Mouse (Mus musculus) MEL (cell line): Measurements from ENCODE around the gene Mon1a. TPM values are rescaled to one million over a fixed set of nuclear protein-coding genes. Genes with fewer than 3 reads are reported as not detected.
A peak's percentile ranks its signal among the peaks of the same experiment; 100 is the strongest.

ENCODE experiments used
- DNase-seq: peaks from one replicate; pipeline ENCODE4 v3.0.0; 2011; ENCODE audit warnings: low read depth, low spot score
- H3K27ac ChIP-seq: 2 replicates; pipeline ENCODE4 v1.5.1; 2012; ENCODE audit warnings: low read depth, mild to moderate bottlenecking, control low read depth, low read length, moderate library complexity; ENCODE audit not compliant: control insufficient read depth
- H3K27me3 ChIP-seq, 2 experiments: fragments of 150-350 bp in 1 of 2; sonication (generic) in 1 of 2; 2 replicates each; pipeline ENCODE4 v1.6.1; 2012; ENCODE audit warnings: low read length in 2 of 2, mild to moderate bottlenecking in 2 of 2, improper control_type of control experiment in 1 of 2, moderate library complexity in 1 of 2; ENCODE audit not compliant: insufficient read depth in 2 of 2, control insufficient read depth in 1 of 2
- H3K36me3 ChIP-seq, 2 experiments: 2 replicates each; pipeline ENCODE4 v1.6.1; 2012 to 2014; ENCODE audit warnings: low read length in 2 of 2, improper control_type of control experiment in 1 of 2, inconsistent platforms in 1 of 2, mild to moderate bottlenecking in 1 of 2; ENCODE audit not compliant: insufficient read depth in 2 of 2, control insufficient read depth in 1 of 2
- H3K4me1 ChIP-seq, 2 experiments: fragments of 150-350 bp in 1 of 2; sonication (generic) in 1 of 2; 2 replicates each; pipeline ENCODE4 v1.6.1; 2012; ENCODE audit warnings: low read length in 2 of 2, improper control_type of control experiment in 1 of 2, mild to moderate bottlenecking in 1 of 2; ENCODE audit not compliant: insufficient read depth in 2 of 2, control insufficient read depth in 1 of 2
- H3K4me3 ChIP-seq, 2 experiments: fragments of 150-350 bp in 1 of 2; sonication (generic) in 1 of 2; 2 replicates each; pipeline ENCODE4 v1.5.1; 2012; ENCODE audit warnings: low read depth in 2 of 2, low read length in 2 of 2, mild to moderate bottlenecking in 2 of 2, moderate library complexity in 2 of 2, control low read depth in 1 of 2, improper control_type of control experiment in 1 of 2; ENCODE audit not compliant: control insufficient read depth in 1 of 2, insufficient read depth in 1 of 2
- H3K79me2 ChIP-seq: 2 replicates; pipeline ENCODE4 v1.6.1; 2012; ENCODE audit warnings: mild to moderate bottlenecking, low read length, moderate library complexity; ENCODE audit not compliant: control insufficient read depth, poor library complexity, insufficient read depth
- H3K9ac ChIP-seq: 2 replicates; pipeline ENCODE4 v1.6.1; 2012; ENCODE audit warnings: low read depth, mild to moderate bottlenecking, control low read depth, low read length, moderate library complexity; ENCODE audit not compliant: control insufficient read depth, poor library complexity, severe bottlenecking
- H3K9me3 ChIP-seq: fragments of 150-350 bp; sonication (generic); replicated peaks from 2 replicates; pipeline ENCODE4 v1.6.1; 2012; ENCODE audit warnings: mild to moderate bottlenecking, low read length, improper control_type of control experiment, moderate library complexity; ENCODE audit not compliant: insufficient read depth
- BHLHE40 ChIP-seq: IDR thresholded peaks from 2 replicates; pipeline ENCODE4 v1.6.1; 2012; ENCODE audit warnings: low read depth, mild to moderate bottlenecking, inconsistent platforms, low read length, improper control_type of control experiment, borderline replicate concordance
- CHD1 ChIP-seq: IDR thresholded peaks from 2 replicates; pipeline ENCODE4 v1.6.1; 2012; ENCODE audit warnings: low read depth, mild to moderate bottlenecking, inconsistent platforms, low read length, improper control_type of control experiment
- CHD2 ChIP-seq: IDR thresholded peaks from 2 replicates; pipeline ENCODE4 v1.6.1; 2011; ENCODE audit warnings: low read length, improper control_type of control experiment
- CTCF ChIP-seq, 3 experiments: IDR thresholded peaks in 2 of 3; conservative IDR thresholded peaks in 1 of 3; 2 replicates each; pipeline ENCODE4 v1.5.1; 2011 to 2012; ENCODE audit warnings: low read length in 3 of 3, low read depth in 2 of 3, mild to moderate bottlenecking in 2 of 3, improper control_type of control experiment in 1 of 3, inconsistent platforms in 1 of 3, mixed read lengths in 1 of 3, moderate library complexity in 1 of 3; ENCODE audit not compliant: control insufficient read depth in 1 of 3, insufficient read depth in 1 of 3, poor library complexity in 1 of 3, severe bottlenecking in 1 of 3
- E2F4 ChIP-seq: IDR thresholded peaks from 2 replicates; pipeline ENCODE4 v1.6.1; 2011; ENCODE audit warnings: low read depth, low read length, improper control_type of control experiment, borderline replicate concordance
- ELF1 ChIP-seq: IDR thresholded peaks from 2 replicates; pipeline ENCODE4 v1.6.1; 2014; ENCODE audit warnings: low read depth, mild to moderate bottlenecking, inconsistent platforms, low read length, improper control_type of control experiment, moderate library complexity
- EP300 ChIP-seq, 2 experiments: IDR thresholded peaks; 2 replicates each; pipeline ENCODE4 v1.6.1; 2011; ENCODE audit warnings: improper control_type of control experiment in 2 of 2, low read length in 2 of 2, low read depth in 1 of 2, mild to moderate bottlenecking in 1 of 2
- ETS1 ChIP-seq: IDR thresholded peaks from 2 replicates; pipeline ENCODE4 v1.6.1; 2012; ENCODE audit warnings: low read depth, mild to moderate bottlenecking, inconsistent platforms, low read length, improper control_type of control experiment, moderate library complexity
- GABPA ChIP-seq: IDR thresholded peaks from 2 replicates; pipeline ENCODE4 v1.6.1; 2012; ENCODE audit warnings: low read depth, mild to moderate bottlenecking, inconsistent platforms, low read length, improper control_type of control experiment, moderate library complexity
- HCFC1 ChIP-seq: IDR thresholded peaks from 2 replicates; pipeline ENCODE4 v1.6.1; 2012; ENCODE audit warnings: low read depth, mild to moderate bottlenecking, inconsistent platforms, low read length, improper control_type of control experiment, moderate library complexity
- JUND ChIP-seq: IDR thresholded peaks from 2 replicates; pipeline ENCODE4 v1.6.1; 2011; ENCODE audit warnings: low read depth, mild to moderate bottlenecking, improper control_type of control experiment, low read length
- KAT2A ChIP-seq: conservative IDR thresholded peaks from 2 replicates; pipeline ENCODE4 v1.6.1; 2012; ENCODE audit warnings: low read depth, low read length, improper control_type of control experiment, inconsistent platforms
- MAFK ChIP-seq: IDR thresholded peaks from 2 replicates; pipeline ENCODE4 v1.6.1; 2011; ENCODE audit warnings: low read depth, mild to moderate bottlenecking, low read length, improper control_type of control experiment, borderline replicate concordance
- MAX ChIP-seq: IDR thresholded peaks from 2 replicates; pipeline ENCODE4 v1.6.1; 2011; ENCODE audit warnings: low read length, improper control_type of control experiment
- MXI1 ChIP-seq: IDR thresholded peaks from 2 replicates; pipeline ENCODE4 v1.6.1; 2011; ENCODE audit warnings: mild to moderate bottlenecking, low read depth, low read length, improper control_type of control experiment
- MYB ChIP-seq: IDR thresholded peaks from 2 replicates; pipeline ENCODE4 v1.6.1; 2011; ENCODE audit warnings: mild to moderate bottlenecking, low read depth, low read length, improper control_type of control experiment
- NELFE ChIP-seq: IDR thresholded peaks from 2 replicates; pipeline ENCODE4 v1.6.1; 2011; ENCODE audit warnings: low read depth, low read length, improper control_type of control experiment
- NRF1 ChIP-seq: IDR thresholded peaks from 2 replicates; pipeline ENCODE4 v1.6.1; 2014; ENCODE audit warnings: low read depth, mild to moderate bottlenecking, inconsistent platforms, low read length, improper control_type of control experiment, moderate library complexity; ENCODE audit not compliant: poor library complexity, insufficient read depth, severe bottlenecking
- POLR2AphosphoS2 ChIP-seq: IDR thresholded peaks from 2 replicates; pipeline ENCODE4 v1.6.1; 2011; ENCODE audit warnings: low read length, improper control_type of control experiment
- POLR2AphosphoS5 ChIP-seq: IDR thresholded peaks from 2 replicates; pipeline ENCODE4 v1.6.1; 2012; ENCODE audit warnings: low read depth, borderline replicate concordance, mild to moderate bottlenecking, inconsistent platforms, low read length, moderate library complexity, mixed read lengths
- SIN3A ChIP-seq: IDR thresholded peaks from 2 replicates; pipeline ENCODE4 v1.6.1; 2012; ENCODE audit warnings: low read length, improper control_type of control experiment, inconsistent platforms
- TBP ChIP-seq: IDR thresholded peaks from 2 replicates; pipeline ENCODE4 v1.8.0; 2011; ENCODE audit warnings: low read depth, low read length, improper control_type of control experiment
- TCF12 ChIP-seq: IDR thresholded peaks from 2 replicates; pipeline ENCODE4 v1.6.1; 2014; ENCODE audit warnings: low read depth, mild to moderate bottlenecking, inconsistent platforms, low read length, improper control_type of control experiment, moderate library complexity
- USF1 ChIP-seq: IDR thresholded peaks from 2 replicates; pipeline ENCODE4 v1.6.1; 2014; ENCODE audit warnings: low read depth, mild to moderate bottlenecking, inconsistent platforms, low read length, improper control_type of control experiment, moderate library complexity
- ZKSCAN1 ChIP-seq: IDR thresholded peaks from 2 replicates; pipeline ENCODE4 v1.6.1; 2012; ENCODE audit warnings: low read depth, mild to moderate bottlenecking, inconsistent platforms, low read length, improper control_type of control experiment, moderate library complexity
- ZNF384 ChIP-seq: IDR thresholded peaks from 2 replicates; pipeline ENCODE4 v1.6.1; 2012; ENCODE audit warnings: low read depth, mild to moderate bottlenecking, inconsistent platforms, low read length, improper control_type of control experiment
- polyA plus RNA-seq, 2 experiments: library from polyadenylated mRNA; stranded (reverse) in 1 of 2; unstranded in 1 of 2; fragments of >175 nt in 1 of 2; fragments of >200 nt in 1 of 2; gene quantifications; 2 replicates each; pipeline versions ENCODE4 v1.2.1 to v1.2.4; 2012; ENCODE audit warnings: low replicate concordance in 2 of 2, low read depth in 1 of 2; ENCODE audit not compliant: insufficient read length in 2 of 2, insufficient read depth in 1 of 2, missing spikeins in 1 of 2
- total RNA-seq: library from RNA; depleted of rRNA; stranded (reverse); fragments of 300-350 nt; gene quantifications from 2 replicates; pipeline ENCODE4 v1.2.3, GENCODE M21; 2012

Gene Mon1a
- total and polyA plus RNA-seq, 3 experiments, result 11.5 to 13.5 TPM; not detected in 1

DNA sequence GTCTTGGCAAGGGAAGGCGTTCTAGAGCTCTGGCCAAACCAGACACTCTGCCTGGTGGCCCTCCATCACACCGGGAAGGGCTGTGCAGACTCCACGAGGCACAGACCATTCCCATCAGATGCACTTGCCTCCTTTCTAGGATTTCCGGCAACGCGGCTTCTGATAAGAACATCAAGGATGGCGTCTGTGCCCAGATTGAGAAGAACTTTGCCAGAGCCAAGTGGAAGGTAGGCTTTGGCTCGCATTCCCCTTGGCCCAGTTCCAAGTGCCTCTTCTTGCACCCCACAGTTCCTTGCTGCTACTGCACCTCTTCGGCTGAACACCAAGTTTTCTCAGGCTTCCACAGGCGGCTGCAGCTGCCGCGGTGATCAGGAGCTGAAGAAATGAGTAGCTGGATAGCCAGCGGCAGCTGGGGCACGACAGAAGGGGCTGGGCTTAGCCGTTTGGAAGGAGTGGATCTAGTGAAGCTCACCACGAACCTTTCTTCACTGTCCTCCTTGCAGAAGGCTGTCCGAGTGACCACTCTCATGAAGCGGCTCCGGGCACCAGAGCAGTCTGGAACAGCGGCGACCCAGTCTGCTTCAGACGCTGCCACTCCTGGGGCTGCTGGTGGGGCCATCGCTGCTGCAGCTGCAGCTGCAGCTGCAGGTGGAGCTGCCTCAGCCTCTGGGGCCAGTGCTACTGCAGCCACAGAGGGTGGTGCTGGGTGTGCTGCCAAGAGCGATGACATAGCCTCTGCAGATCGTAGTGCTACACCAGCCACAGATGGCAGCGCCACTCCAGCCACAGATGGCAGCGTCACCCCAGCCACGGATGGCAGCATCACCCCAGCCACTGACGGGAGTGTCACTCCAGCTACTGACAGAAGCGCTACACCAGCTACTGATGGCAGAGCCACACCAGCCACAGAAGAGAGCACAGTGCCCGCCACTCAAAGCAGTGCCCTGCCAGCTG lies 59.6 kb downstream of the Mon1a start:
- H3K4me1 ChIP-seq, result peaks cover 0 to 13% of the 10 kb centered on the region in 2 experiments; a peak in 2 of 4 replicates
- H3K79me2 ChIP-seq, result peaks cover 18% of the 10 kb centered on the region
- no peak overlapping the region for H3K4me3 ChIP-seq
- H3K9me3 ChIP-seq, result no peaks in the 10 kb centered on the region
- peaks cover 0 to 9% of the 10 kb centered on the region in 2 experiments; a peak in 2 of 4 replicates for H3K36me3 ChIP-seq
- no peak for DNase-seq
- no peak overlapping the region for H3K27ac ChIP-seq
- H3K9ac ChIP-seq, result no peak overlapping the region
- TF ChIP-seq NELFE (no peak), BHLHE40 (no peak), ZNF384 (no peak), ZKSCAN1 (no peak), CHD2 (no peak), MXI1 (no peak), CHD1 (no peak), TBP (no peak), MAX (no peak), EP300 (IDR thresholded peaks at IDR 0.05; ENCODE audit: low read depth in 1 of 2, low read length in 2 of 2) (no peak), JUND (no peak), POLR2AphosphoS2 (no peak)
- no peaks in the 10 kb centered on the region for H3K27me3 ChIP-seq

GRCm38 (mm10) chr9:107949184-107949921 lies 61.4 kb downstream of the Mon1a start:
- no peaks in the 10 kb centered on the region for H3K9me3 ChIP-seq
- peaks cover 31% of the 10 kb centered on the region for H3K79me2 ChIP-seq
- H3K27me3 ChIP-seq, result no peaks in the 10 kb centered on the region
- H3K9ac ChIP-seq, result peak overlapping the region; percentile 86
- peaks cover 0 to 13% of the 10 kb centered on the region in 2 experiments; a peak in 2 of 4 replicates for H3K4me1 ChIP-seq
- peak; percentile 70 for DNase-seq
- peak overlapping the region; percentile 64 for H3K27ac ChIP-seq
- H3K36me3 ChIP-seq, result peaks cover 0 to 12% of the 10 kb centered on the region in 2 experiments; a peak in 2 of 4 replicates
- H3K4me3 ChIP-seq, result peak overlapping the region; percentile 71 to 96
- TF ChIP-seq HCFC1, result no peak
- TF ChIP-seq POLR2AphosphoS2, result no peak
- no peak; a peak in 1 of 4 replicates for TF ChIP-seq EP300 (IDR thresholded peaks at IDR 0.05; ENCODE audit: low read depth in 1 of 2, low read length in 2 of 2)
- TF ChIP-seq BHLHE40, result no peak
- no peak for TF ChIP-seq POLR2AphosphoS5
- TF ChIP-seq GABPA, result no peak
- TF ChIP-seq CHD2, result no peak
- peak; percentile 96 for TF ChIP-seq TBP
- no peak for TF ChIP-seq TCF12
- TF ChIP-seq ETS1, result 0 out of 2 replicates have a peak, but pooled peaks have one; percentile 5
- peak; percentile 49; the same call in 1 of the 2 replicates for TF ChIP-seq MXI1
- TF ChIP-seq ZKSCAN1, result no peak
- TF ChIP-seq MAFK, result no peak
- TF ChIP-seq CHD1, result no peak
- no peak for TF ChIP-seq CTCF (IDR thresholded peaks at IDR 0.05 in 2 of 3, conservative IDR thresholded peaks at IDR 0.05 in 1 of 3; ENCODE audit: control insufficient read depth in 1 of 3, insufficient read depth in 1 of 3, low read depth in 2 of 3, low read length in 3 of 3, poor library complexity in 1 of 3, severe bottlenecking in 1 of 3)
- no peak for TF ChIP-seq NRF1
- no peak for TF ChIP-seq MYB
- TF ChIP-seq E2F4, result no peak
- no peak for TF ChIP-seq ELF1
- TF ChIP-seq SIN3A, result no peak
- TF ChIP-seq USF1, result no peak
- TF ChIP-seq KAT2A, result no peak
